In the genomic region with DNA sequence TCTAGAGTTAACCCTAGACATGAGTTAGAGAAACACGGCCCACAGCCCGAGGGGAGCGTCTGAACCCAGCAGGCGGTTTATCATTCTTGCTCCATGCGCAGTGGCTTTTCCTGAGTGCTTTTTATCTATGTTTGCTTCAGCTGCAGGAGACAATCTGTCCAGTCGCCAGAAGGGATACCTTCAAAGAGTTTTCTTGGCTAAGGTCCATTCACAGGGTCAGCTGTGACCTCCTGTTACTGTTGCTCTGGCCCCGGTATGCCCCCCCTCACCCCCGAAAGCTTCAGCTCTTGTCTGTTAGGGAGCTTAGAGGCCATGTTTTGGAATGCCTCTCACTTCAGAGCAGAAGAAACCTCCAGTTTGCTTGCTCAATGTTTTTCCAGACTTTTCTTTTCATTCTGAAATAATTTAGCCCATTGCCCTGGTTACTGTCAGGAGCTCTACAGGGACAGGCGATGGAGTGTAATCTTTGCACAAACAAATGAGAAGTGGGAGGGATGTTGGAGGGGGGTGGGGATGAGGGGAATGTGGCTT, we compare ENCODE assay signal across 8 mouse cellular contexts. TPM values are rescaled to one million over a fixed set of nuclear protein-coding genes. Genes with fewer than 3 reads are reported as not detected.
DNase-seq lines count a peak whose midpoint lies in the region; ATAC-seq and TF ChIP-seq lines count a peak whose summit lies in the region.

No protein-coding gene starts in this region.

- peak; percentile 67 for ATAC-seq in kidney, embryonic 16.5 days (ENCODE audit: low FRiP score, low TSS enrichment)
- ATAC-seq in heart, postnatal 0 days (ENCODE audit: insufficient read depth, low read depth): peak; percentile 64
- ATAC-seq in megakaryocyte progenitor cell, adult 5-6 weeks (replicated peaks; ENCODE audit: poor library complexity): peak; percentile 73

- DNase-seq in kidney, adult 18-20 months: no peak
- DNase-seq in c-Kit-negative CD71-positive TER-119-positive erythroid progenitor cells, embryonic 14.5 days (ENCODE audit: low read depth, low spot score): peak; percentile 40
- DNase-seq in heart, postnatal 0 days (ENCODE audit: low spot score): peak; percentile 39
- DNase-seq in urinary bladder, postnatal 4 days (ENCODE audit: low spot score in 2 of 2): no peak
- no peak for DNase-seq in gastrocnemius, postnatal 36 days
- DNase-seq in cerebellum, adult 18-20 months: no peak

- H3K9ac ChIP-seq in kidney, embryonic 16.5 days (replicated peaks; ENCODE audit: low read length): no peak overlapping the region
- H3K9ac ChIP-seq in heart, postnatal 0 days (replicated peaks; ENCODE audit: low read depth, low read length): no peak overlapping the region

- H3K27me3 ChIP-seq in kidney, embryonic 16.5 days (ENCODE audit: insufficient read depth, low read length): no peaks in the 10 kb centered on the region
- no peaks in the 10 kb centered on the region for H3K27me3 ChIP-seq in heart, postnatal 0 days (ENCODE audit: control insufficient read depth, insufficient read depth, low read length)

- no peak for TF ChIP-seq EP300 in heart, postnatal 0 days (IDR thresholded peaks at IDR 0.05; ENCODE audit: low read depth)

- H3K27ac ChIP-seq in kidney, embryonic 16.5 days (ENCODE audit: low read length): peak overlapping the region; percentile 20; the same call in 1 of the 2 replicates
- H3K27ac ChIP-seq in heart, postnatal 0 days (ENCODE audit: low read depth): no peak overlapping the region

- intact Hi-C loops in gastrocnemius, postnatal 36 days (cut with DNase I): no loop called here

- TF ChIP-seq CTCF in heart, postnatal 0 days (IDR thresholded peaks at IDR 0.05; ENCODE audit: low read depth): no peak

- no peak overlapping the region for H3K4me3 ChIP-seq in kidney, embryonic 16.5 days (ENCODE audit: low read length)
- H3K4me3 ChIP-seq in heart, postnatal 0 days (ENCODE audit: low read depth, low read length): no peak overlapping the region

- H3K9me3 ChIP-seq in kidney, embryonic 16.5 days (ENCODE audit: low read length): no peaks in the 10 kb centered on the region
- H3K9me3 ChIP-seq in heart, postnatal 0 days (replicated peaks; ENCODE audit: control insufficient read depth, low read length): no peaks in the 10 kb centered on the region

- H3K4me1 ChIP-seq in kidney, embryonic 16.5 days (ENCODE audit: insufficient read depth, low read length): no peaks in the 10 kb centered on the region; the same call in 1 of the 2 replicates
- no peaks in the 10 kb centered on the region for H3K4me1 ChIP-seq in heart, postnatal 0 days (ENCODE audit: control insufficient read depth, insufficient read depth)

- H3K36me3 ChIP-seq in kidney, embryonic 16.5 days (ENCODE audit: insufficient read depth, low read length): no peaks in the 10 kb centered on the region
- H3K36me3 ChIP-seq in heart, postnatal 0 days (replicated peaks; ENCODE audit: control insufficient read depth, insufficient read depth, low read length): no peaks in the 10 kb centered on the region

- peak overlapping the region; percentile 10; the same call in 1 of the 2 replicates for H3K4me2 ChIP-seq in kidney, embryonic 16.5 days (replicated peaks; ENCODE audit: low read depth, low read length)
- H3K4me2 ChIP-seq in heart, postnatal 0 days (ENCODE audit: low read depth, low read length): peak overlapping the region; percentile 22

- 31% methylated on average over 9 of the region's 9 CpGs for WGBS in kidney, embryonic 16.5 days
- WGBS in heart, postnatal 0 days: 8% methylated on average over 9 of the region's 9 CpGs

RNA-seq across cellular contexts. Expression of a gene that starts 51.2 kb away (rescaled TPM):
- 14.6 and 18.0 TPM in 2 replicates for polyA plus RNA-seq in kidney, embryonic 16.5 days (2015; fragmentation: Nextera tagmentation; extraction: Ambion mirVana)
- total RNA-seq in heart, postnatal 0 days (2014; rRNA removed; ENCODE audit: low replicate concordance): 0.85 and 1.3 TPM in 2 replicates
- polyA plus RNA-seq in heart, postnatal 0 days (2015; fragmentation: Nextera tagmentation; extraction: Ambion mirVana): 1.8 and 2.6 TPM in 2 replicates
- 0.67 TPM in 1 of 2 replicates, not detected in the other for total RNA-seq in megakaryocyte progenitor cell, adult 5-6 weeks (2015)
- 0.08 TPM in 1 of 2 replicates, not detected in the other for total RNA-seq in megakaryocyte progenitor cell, adult 5-6 weeks (2017)
- 1 to 10 TPM; 1.2 to 1.8 TPM for total RNA-seq in gastrocnemius, postnatal 36 days (2021)

Comparison
In these comparisons a context has a peak if more than half of its experiments do, and no peak if none do; other contexts are left out.
1. DNase-seq: peak in c-Kit-negative CD71-positive TER-119-positive erythroid progenitor cells, embryonic 14.5 days (single experiment) and heart, postnatal 0 days (single experiment); none in kidney, adult 18-20 months (single experiment), urinary bladder, postnatal 4 days (0 of 2), gastrocnemius, postnatal 36 days (0 of 2) and cerebellum, adult 18-20 months (0 of 2).
2. Peak in every context shown above with its lines, with median percentiles within 50 percentile points of each other: ATAC-seq.